Mouse (Mus musculus): Measurements from ENCODE around the gene Jag1. TPM values are rescaled to one million over a fixed set of nuclear protein-coding genes. Genes with fewer than 3 reads are reported as not detected.

The Jag1 gene
- polyA plus RNA-seq, 1 experiment: 6.1 TPM

DNA sequence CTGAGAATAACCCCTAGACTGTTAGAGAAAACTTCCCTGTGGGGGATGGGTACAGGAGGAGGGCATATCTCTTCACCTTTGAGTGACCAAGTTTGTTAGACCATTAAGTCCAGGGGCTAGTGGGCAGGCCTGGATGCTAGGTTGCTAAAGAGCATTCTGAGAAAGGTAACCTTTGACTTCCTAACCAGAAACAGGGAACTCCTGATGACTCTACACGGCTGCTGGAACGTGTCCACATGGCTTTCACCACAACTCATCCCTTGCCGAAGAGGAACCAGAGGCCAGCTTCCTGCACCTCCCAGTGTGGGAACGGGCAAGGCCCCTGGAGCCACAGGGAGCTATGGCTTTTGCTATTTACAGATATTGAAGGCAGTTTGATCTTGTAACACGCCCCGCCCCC lies 36.0 kb downstream of the Jag1 start:
- H3K27ac ChIP-seq (ENCODE audit: insufficient read depth, low read depth, low read length): no peak overlapping the region
- no peaks in the 10 kb centered on the region for H3K27me3 ChIP-seq (replicated peaks; ENCODE audit: control insufficient read depth, insufficient read depth, low read length)
- no peaks in the 10 kb centered on the region for H3K36me3 ChIP-seq (ENCODE audit: control insufficient read depth, insufficient read depth, low read length)
- DNase-seq: peak; percentile 73
- no peak overlapping the region for H3K4me3 ChIP-seq (ENCODE audit: insufficient read depth, low read depth, low read length)
- peaks cover 8% of the 10 kb centered on the region; the same call in 1 of the 2 replicates for H3K4me1 ChIP-seq (ENCODE audit: control insufficient read depth, insufficient read depth, low read length)
- WGBS: 40% methylated on average over 6 of the region's 6 CpGs
- no peak for TF ChIP-seq POLR2A (IDR thresholded peaks at IDR 0.05; ENCODE audit: low read depth, low read length)
- no peak for TF ChIP-seq CTCF (conservative IDR thresholded peaks at IDR 0.05; ENCODE audit: insufficient read depth, insufficient read length, low read depth, low read length)

DNA sequence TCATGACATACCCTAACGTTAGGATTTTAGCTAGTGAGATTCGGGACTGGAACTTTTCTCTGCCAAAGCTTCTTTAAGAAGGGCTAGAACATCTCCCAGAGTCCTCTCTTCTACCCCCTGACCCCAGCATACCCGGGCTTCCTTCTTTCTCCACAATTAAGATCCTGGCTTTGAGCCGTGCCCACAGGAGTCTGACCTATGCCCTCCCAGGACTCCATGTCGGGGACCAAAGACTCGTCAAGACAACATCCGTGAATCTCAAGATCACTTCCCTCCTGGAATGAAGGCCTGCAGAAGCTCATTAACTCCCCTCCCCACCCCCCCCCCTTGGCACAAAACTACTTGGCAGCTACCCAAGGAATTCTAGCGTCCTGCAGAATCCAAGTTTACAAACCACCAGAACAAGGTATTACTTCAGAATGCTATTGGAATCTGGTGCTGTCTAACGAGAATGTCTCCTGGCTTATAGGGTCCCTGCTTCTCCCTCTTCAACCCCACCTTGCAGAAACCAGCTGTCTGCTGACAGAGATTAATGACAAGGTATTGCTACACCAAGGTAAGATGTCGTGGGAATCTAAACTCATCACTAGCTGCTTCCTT lies 36.6 kb downstream of the Jag1 start:
- no peak for TF ChIP-seq POLR2A (IDR thresholded peaks at IDR 0.05; ENCODE audit: low read depth, low read length)
- TF ChIP-seq CTCF (conservative IDR thresholded peaks at IDR 0.05; ENCODE audit: insufficient read depth, insufficient read length, low read depth, low read length): no peak
- H3K27ac ChIP-seq (ENCODE audit: insufficient read depth, low read depth, low read length): no peak overlapping the region
- H3K36me3 ChIP-seq (ENCODE audit: control insufficient read depth, insufficient read depth, low read length): no peaks in the 10 kb centered on the region
- H3K4me1 ChIP-seq (ENCODE audit: control insufficient read depth, insufficient read depth, low read length): peaks cover 8% of the 10 kb centered on the region; the same call in 1 of the 2 replicates
- peak; percentile 62 for DNase-seq
- no peak overlapping the region for H3K4me3 ChIP-seq (ENCODE audit: insufficient read depth, low read depth, low read length)
- WGBS: 17% methylated on average over 10 of the region's 10 CpGs
- H3K27me3 ChIP-seq (replicated peaks; ENCODE audit: control insufficient read depth, insufficient read depth, low read length): no peaks in the 10 kb centered on the region

GRCm38 (mm10) chr2:137078771-137079170 lies 37.7 kb downstream of the Jag1 start:
- WGBS: 59% methylated on average over 4 of the region's 4 CpGs
- no peak overlapping the region for H3K27ac ChIP-seq (ENCODE audit: insufficient read depth, low read depth, low read length)
- no peaks in the 10 kb centered on the region for H3K27me3 ChIP-seq (replicated peaks; ENCODE audit: control insufficient read depth, insufficient read depth, low read length)
- TF ChIP-seq CTCF (conservative IDR thresholded peaks at IDR 0.05; ENCODE audit: insufficient read depth, insufficient read length, low read depth, low read length): no peak
- no peak for TF ChIP-seq POLR2A (IDR thresholded peaks at IDR 0.05; ENCODE audit: low read depth, low read length)
- no peak overlapping the region for H3K4me3 ChIP-seq (ENCODE audit: insufficient read depth, low read depth, low read length)
- peaks cover 8% of the 10 kb centered on the region; the same call in 1 of the 2 replicates for H3K4me1 ChIP-seq (ENCODE audit: control insufficient read depth, insufficient read depth, low read length)
- no peaks in the 10 kb centered on the region for H3K36me3 ChIP-seq (ENCODE audit: control insufficient read depth, insufficient read depth, low read length)
- peak; percentile 28 for DNase-seq

- Histone ChIP-seq H3K36me3 (ENCODE audit: control insufficient read depth, insufficient read depth, low read length) (no peaks in the 10 kb centered on the region), H3K4me1 (ENCODE audit: control insufficient read depth, insufficient read depth, low read length) (no peaks in the 10 kb centered on the region), H3K27ac (ENCODE audit: insufficient read depth, low read depth, low read length) (no peak overlapping the region), H3K27me3 (replicated peaks; ENCODE audit: control insufficient read depth, insufficient read depth, low read length) (no peaks in the 10 kb centered on the region), H3K4me3 (ENCODE audit: insufficient read depth, low read depth, low read length) (no peak overlapping the region)
- WGBS: 47% methylated on average over 2 of the region's 2 CpGs
- no peak for TF ChIP-seq CTCF (conservative IDR thresholded peaks at IDR 0.05; ENCODE audit: insufficient read depth, insufficient read length, low read depth, low read length)
- TF ChIP-seq POLR2A (IDR thresholded peaks at IDR 0.05; ENCODE audit: low read depth, low read length): no peak
- DNase-seq: no peak
These were observed 42.2 kb downstream of the Jag1 start for GRCm38 (mm10) chr2:137074313-137074620.

GRCm38 (mm10) chr2:137073473-137074312 lies 42.8 kb downstream of the Jag1 start:
- Histone ChIP-seq H3K27ac (ENCODE audit: insufficient read depth, low read depth, low read length) (no peak overlapping the region), H3K36me3 (ENCODE audit: control insufficient read depth, insufficient read depth, low read length) (no peaks in the 10 kb centered on the region), H3K4me1 (ENCODE audit: control insufficient read depth, insufficient read depth, low read length) (no peaks in the 10 kb centered on the region), H3K4me3 (ENCODE audit: insufficient read depth, low read depth, low read length) (no peak overlapping the region), H3K27me3 (replicated peaks; ENCODE audit: control insufficient read depth, insufficient read depth, low read length) (no peaks in the 10 kb centered on the region)
- no peak for DNase-seq
- 62% methylated on average over 16 of the region's 16 CpGs for WGBS
- TF ChIP-seq POLR2A (IDR thresholded peaks at IDR 0.05; ENCODE audit: low read depth, low read length) (no peak), CTCF (conservative IDR thresholded peaks at IDR 0.05; ENCODE audit: insufficient read depth, insufficient read length, low read depth, low read length) (no peak)

GRCm38 (mm10) chr2:137067479-137068110 lies 48.8 kb downstream of the Jag1 start:
- no peaks in the 10 kb centered on the region for H3K4me1 ChIP-seq (ENCODE audit: control insufficient read depth, insufficient read depth, low read length)
- no peak for DNase-seq
- 73% methylated on average over 10 of the region's 10 CpGs for WGBS
- H3K27ac ChIP-seq (ENCODE audit: insufficient read depth, low read depth, low read length): no peak overlapping the region
- H3K27me3 ChIP-seq (replicated peaks; ENCODE audit: control insufficient read depth, insufficient read depth, low read length): no peaks in the 10 kb centered on the region
- no peaks in the 10 kb centered on the region for H3K36me3 ChIP-seq (ENCODE audit: control insufficient read depth, insufficient read depth, low read length)
- no peak for TF ChIP-seq POLR2A (IDR thresholded peaks at IDR 0.05; ENCODE audit: low read depth, low read length)
- TF ChIP-seq CTCF (conservative IDR thresholded peaks at IDR 0.05; ENCODE audit: insufficient read depth, insufficient read length, low read depth, low read length): no peak
- no peak overlapping the region for H3K4me3 ChIP-seq (ENCODE audit: insufficient read depth, low read depth, low read length)

DNA sequence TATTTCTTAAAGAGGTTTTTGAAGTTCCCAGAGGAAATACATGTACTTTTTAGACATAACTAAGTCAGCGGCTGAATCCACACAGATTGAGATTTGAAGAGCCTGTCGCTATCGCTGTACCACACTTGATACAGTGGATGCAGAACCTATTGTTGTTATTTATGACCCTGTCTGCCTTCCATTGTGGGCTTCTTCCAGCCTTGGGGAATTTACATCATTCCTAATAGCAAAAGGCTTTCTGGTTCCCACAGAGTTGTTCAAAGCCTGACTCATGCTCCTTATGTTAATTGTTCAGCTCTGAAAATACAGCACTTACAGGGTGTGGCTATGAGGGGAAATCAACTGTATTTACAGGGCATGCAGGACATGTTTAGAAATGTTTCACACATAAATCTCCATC lies 51.9 kb downstream of the Jag1 start:
- no peak for DNase-seq
- H3K4me1 ChIP-seq (ENCODE audit: control insufficient read depth, insufficient read depth, low read length): no peaks in the 10 kb centered on the region
- H3K27ac ChIP-seq (ENCODE audit: insufficient read depth, low read depth, low read length): no peak overlapping the region
- 84% methylated on average over 3 of the region's 3 CpGs for WGBS
- no peaks in the 10 kb centered on the region for H3K36me3 ChIP-seq (ENCODE audit: control insufficient read depth, insufficient read depth, low read length)
- H3K4me3 ChIP-seq (ENCODE audit: insufficient read depth, low read depth, low read length): no peak overlapping the region
- H3K27me3 ChIP-seq (replicated peaks; ENCODE audit: control insufficient read depth, insufficient read depth, low read length): no peaks in the 10 kb centered on the region
- TF ChIP-seq CTCF (conservative IDR thresholded peaks at IDR 0.05; ENCODE audit: insufficient read depth, insufficient read length, low read depth, low read length) (no peak), POLR2A (IDR thresholded peaks at IDR 0.05; ENCODE audit: low read depth, low read length) (no peak)

Data from kidney, adult 2 months (tissue).